Mouse (Mus musculus): ENCODE measurements around the gene Kiz.

DNA sequence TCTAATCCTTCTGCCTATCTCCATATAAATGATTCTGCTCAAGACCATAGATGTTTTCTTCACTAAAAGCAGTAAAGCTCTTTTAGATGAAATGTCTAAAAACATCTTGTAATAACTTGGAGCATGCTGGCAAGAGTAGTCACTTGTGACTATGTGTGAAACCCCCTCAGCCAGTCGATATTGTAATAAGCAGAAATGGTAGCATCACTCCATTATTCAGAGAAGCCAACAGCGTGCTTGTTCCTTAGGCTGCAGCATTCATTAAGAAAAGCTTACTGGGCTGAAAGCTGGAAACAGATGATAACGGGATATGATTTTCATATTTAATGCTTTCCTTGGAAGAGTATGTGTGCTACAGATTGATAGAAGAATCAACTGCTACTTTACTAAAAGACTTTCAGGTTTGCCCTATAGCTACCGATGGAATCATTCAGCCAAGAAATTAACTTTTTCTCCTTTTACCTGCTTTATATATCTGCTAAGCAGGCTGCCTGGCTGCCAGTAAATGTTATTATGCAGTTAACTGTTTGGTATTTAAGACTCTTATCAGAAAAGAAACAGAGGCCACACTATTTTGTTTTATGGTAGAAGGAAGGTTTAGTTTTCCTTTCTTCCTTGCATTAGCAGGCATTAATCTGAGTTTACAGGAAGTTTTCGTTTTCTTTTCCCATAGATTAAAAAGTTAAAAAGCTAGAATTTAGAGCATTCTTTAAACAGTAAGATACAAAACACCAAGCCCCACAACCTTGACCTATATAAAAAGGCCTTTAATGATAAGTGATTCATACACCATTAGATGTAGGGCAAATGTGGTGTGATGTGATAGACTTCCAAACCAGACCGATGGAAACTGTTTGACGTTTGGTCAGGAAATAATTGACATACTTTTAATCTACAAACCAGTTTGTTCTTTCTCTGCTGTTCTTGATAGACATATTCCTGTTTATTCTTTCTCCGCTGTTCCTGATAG, 15.9 kb downstream of the Kiz start:
- TF ChIP-seq CTCF (IDR thresholded peaks at IDR 0.05; ENCODE audit: low read depth) (no peak), EP300 (optimal IDR thresholded peaks at IDR 0.05) (no peak)

Measured in stomach, postnatal 0 days (tissue).